Mouse (Mus musculus): Measurements from ENCODE around the gene Lyzl4. TPM values are rescaled to one million over a fixed set of nuclear protein-coding genes. Genes with fewer than 3 reads are reported as not detected.

The Lyzl4 gene
- polyA plus RNA-seq, 1 experiment from 2014 or later: 0.24 TPM

DNA sequence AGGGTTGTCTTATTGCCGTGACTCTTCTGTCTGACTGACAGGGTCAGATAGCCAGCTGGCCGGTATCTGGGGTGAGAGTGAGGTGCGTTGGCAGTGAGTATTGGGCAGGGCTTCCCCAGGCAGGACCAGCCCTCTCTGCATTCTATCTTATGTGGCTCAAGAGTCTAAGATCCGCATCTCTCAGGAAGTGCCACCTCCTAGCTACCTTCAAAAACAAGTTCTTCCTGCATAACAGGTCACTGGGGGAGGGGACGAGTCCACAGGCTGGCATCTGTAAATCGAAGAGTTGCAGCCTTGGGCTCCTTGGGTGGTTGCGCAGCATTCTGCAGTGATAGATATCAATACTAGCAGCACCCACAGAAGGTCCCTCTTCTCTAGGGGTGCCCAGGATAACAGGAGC, 5.1 kb upstream of the Lyzl4 start:
- ATAC-seq (ENCODE audit: insufficient number of reproducible peaks, low FRiP score, low TSS enrichment, low read depth): no peak
- WGBS: 58% methylated on average over 7 of the region's 7 CpGs
- H3K9ac ChIP-seq: no peak overlapping the region
- no peaks in the 10 kb centered on the region for H3K36me3 ChIP-seq
- peaks cover 35% of the 10 kb centered on the region for H3K27me3 ChIP-seq
- no peak overlapping the region for H3K27ac ChIP-seq
- H3K4me1 ChIP-seq: peaks cover 17% of the 10 kb centered on the region
- H3K9me3 ChIP-seq: no peaks in the 10 kb centered on the region
- H3K4me2 ChIP-seq: no peak overlapping the region
- H3K4me3 ChIP-seq: no peak overlapping the region

DNA sequence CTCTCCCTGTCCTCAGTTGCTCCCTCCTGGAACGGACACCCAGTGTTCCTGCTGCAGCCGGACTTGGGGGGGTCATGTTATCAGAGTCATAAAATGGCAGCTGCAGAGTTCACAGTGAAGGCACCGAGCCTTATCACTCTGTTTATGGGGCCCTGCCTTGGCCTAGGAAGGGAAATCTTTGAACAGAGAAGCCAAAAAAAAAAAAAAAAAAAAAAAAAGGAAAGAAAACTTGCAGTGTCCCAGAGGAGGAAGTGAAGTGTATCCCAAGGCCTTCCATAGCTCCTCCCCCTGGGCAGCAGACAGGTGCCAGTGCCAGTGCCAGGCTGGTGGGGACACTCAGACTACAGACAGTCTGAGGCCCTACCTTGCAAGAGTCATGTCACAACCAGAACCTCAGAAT, 3.0 kb upstream of the Lyzl4 start:
- peaks cover 57% of the 10 kb centered on the region for H3K27me3 ChIP-seq
- 43% methylated on average over 3 of the region's 3 CpGs for WGBS
- no peak overlapping the region for H3K9ac ChIP-seq

DNA sequence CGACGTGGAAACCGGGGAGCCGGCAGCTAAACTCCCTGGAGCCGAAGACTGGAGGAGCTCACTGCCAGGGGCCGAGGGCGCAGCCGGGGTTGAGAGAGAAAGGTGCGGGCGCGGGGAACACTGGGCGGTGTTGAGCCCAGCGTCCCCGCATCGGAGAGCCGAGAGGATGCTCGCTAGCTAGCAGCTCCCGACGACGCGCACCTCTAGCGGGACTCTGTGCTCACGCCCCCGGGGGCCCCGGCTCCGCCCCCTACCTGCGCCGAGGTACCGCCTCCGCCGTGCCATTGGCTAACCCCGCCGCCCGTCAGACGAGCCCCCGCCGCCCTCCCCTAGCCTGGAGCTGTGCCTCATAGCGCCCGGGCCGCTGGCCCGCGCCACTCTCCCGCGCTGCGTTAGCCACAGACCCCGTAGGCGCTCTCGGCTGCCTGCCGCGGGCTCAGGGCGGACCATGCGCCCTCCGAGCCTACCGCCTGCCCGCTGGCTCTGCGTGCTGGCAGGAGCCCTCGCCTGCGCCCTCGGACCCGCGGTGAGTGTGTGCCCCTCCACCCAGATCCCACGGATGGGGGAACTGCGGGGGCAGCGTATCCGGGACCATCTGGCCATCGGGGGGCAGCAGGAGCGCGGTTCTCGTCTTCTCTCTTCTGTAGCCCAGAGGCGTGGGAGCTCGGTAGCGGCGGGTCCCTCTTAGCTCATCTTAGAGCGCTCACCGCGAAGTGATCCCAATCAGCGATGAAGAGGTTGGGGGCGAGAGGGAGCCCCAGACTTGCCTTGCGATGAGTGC, 695 bp upstream of the Lyzl4 start, which contains the start of gene Vipr1:
Gene Vipr1, plus strand, starts transcription at position 316 of the 781 bp plus-strand sequence.
- Histone ChIP-seq H3K4me2 (peak within 1 kb of the TSS; percentile 99), H3K27me3 (peaks cover 72% of the 10 kb centered on the region), H3K4me1 (peaks cover 23% of the 10 kb centered on the region), H3K4me3 (peak within 1 kb of the TSS; percentile 57), H3K27ac (no peak within 1 kb of the TSS), H3K9me3 (no peaks in the 10 kb centered on the region), H3K36me3 (no peaks in the 10 kb centered on the region), H3K9ac (peak within 1 kb of the TSS; percentile 37; the same call in 1 of the 2 replicates)
- under 1% methylated on average over 76 of the region's 79 CpGs for WGBS
- ATAC-seq (ENCODE audit: insufficient number of reproducible peaks, low FRiP score, low TSS enrichment, low read depth): peak; percentile 74

More for the DNA sequence above, 3.0 kb upstream of the Lyzl4 start:
- no peak for ATAC-seq (ENCODE audit: insufficient number of reproducible peaks, low FRiP score, low TSS enrichment, low read depth)
- Histone ChIP-seq H3K4me2 (no peak overlapping the region), H3K36me3 (no peaks in the 10 kb centered on the region), H3K4me3 (no peak overlapping the region), H3K4me1 (peaks cover 23% of the 10 kb centered on the region), H3K9me3 (no peaks in the 10 kb centered on the region), H3K27ac (no peak overlapping the region)

DNA sequence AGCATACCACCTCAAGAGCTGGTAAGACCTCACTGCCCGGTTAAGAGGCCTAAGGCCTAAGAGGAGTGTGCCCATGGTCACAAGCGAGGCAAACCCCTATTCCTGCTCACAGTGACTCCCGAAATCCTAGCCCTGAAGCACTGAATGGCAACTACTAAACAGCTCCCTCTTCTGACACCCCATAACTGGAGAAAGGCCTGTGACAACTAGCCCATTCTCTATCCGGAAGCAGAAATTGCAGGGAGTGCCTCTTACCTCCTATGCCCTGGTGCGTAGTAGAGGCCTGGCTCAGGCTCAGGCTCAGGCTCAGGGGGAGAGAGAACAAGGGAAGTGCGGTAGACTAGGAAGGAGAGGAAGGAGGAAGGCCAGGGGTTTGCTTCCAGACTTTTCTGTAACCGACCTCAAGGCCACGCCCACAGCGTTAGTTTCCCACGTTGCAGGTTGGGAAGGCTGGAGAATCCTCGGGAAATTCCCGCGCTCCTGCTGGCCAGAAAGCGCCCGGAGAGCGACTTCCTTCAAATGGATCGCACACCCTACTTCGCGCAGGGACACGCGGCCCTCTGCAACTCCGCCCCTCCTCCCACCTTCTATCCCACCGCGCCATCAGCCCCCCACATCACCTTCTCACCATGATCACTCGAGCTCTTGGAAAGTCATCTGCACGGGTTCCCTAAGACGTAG, 521 bp downstream of the Lyzl4 start:
- no peak overlapping the region for H3K27ac ChIP-seq
- no peaks in the 10 kb centered on the region for H3K36me3 ChIP-seq
- peak overlapping the region; percentile 99 for H3K4me2 ChIP-seq
- H3K4me3 ChIP-seq: peak overlapping the region; percentile 57
- 10% methylated on average over 27 of the region's 27 CpGs for WGBS
- ATAC-seq (ENCODE audit: insufficient number of reproducible peaks, low FRiP score, low TSS enrichment, low read depth): no peak
- peaks cover 73% of the 10 kb centered on the region for H3K27me3 ChIP-seq
- no peaks in the 10 kb centered on the region for H3K9me3 ChIP-seq
- H3K4me1 ChIP-seq: peaks cover 23% of the 10 kb centered on the region
- H3K9ac ChIP-seq: 0 out of 2 replicates have a peak overlapping the region, but pooled peaks have one; percentile 37

DNA sequence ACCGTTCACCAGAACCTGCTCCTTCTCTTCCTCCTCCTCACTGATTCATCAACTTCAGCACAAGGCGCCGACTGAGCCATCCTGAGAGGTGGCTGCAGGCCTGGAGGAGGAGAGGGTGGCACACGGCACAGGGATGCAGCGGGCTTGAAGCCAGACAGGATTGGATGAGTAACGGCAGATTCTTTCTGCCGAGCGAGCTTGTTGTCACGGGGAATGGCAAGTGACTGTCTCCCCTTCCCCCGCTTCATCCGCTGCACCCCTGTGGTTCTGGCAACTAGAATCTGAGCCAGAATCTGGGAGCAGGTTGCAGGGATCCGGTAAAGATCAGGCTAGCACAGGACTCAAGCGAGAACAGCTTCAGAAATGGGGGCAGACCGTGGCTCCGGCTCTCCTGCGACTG, 2.1 kb downstream of the Lyzl4 start:
- Histone ChIP-seq H3K4me3 (no peak overlapping the region), H3K9me3 (no peaks in the 10 kb centered on the region), H3K36me3 (no peaks in the 10 kb centered on the region), H3K27ac (no peak overlapping the region), H3K27me3 (peaks cover 65% of the 10 kb centered on the region), H3K9ac (no peak overlapping the region), H3K4me1 (peaks cover 27% of the 10 kb centered on the region), H3K4me2 (no peak overlapping the region)
- no peak for ATAC-seq (ENCODE audit: insufficient number of reproducible peaks, low FRiP score, low TSS enrichment, low read depth)
- 56% methylated on average over 16 of the region's 16 CpGs for WGBS

DNA sequence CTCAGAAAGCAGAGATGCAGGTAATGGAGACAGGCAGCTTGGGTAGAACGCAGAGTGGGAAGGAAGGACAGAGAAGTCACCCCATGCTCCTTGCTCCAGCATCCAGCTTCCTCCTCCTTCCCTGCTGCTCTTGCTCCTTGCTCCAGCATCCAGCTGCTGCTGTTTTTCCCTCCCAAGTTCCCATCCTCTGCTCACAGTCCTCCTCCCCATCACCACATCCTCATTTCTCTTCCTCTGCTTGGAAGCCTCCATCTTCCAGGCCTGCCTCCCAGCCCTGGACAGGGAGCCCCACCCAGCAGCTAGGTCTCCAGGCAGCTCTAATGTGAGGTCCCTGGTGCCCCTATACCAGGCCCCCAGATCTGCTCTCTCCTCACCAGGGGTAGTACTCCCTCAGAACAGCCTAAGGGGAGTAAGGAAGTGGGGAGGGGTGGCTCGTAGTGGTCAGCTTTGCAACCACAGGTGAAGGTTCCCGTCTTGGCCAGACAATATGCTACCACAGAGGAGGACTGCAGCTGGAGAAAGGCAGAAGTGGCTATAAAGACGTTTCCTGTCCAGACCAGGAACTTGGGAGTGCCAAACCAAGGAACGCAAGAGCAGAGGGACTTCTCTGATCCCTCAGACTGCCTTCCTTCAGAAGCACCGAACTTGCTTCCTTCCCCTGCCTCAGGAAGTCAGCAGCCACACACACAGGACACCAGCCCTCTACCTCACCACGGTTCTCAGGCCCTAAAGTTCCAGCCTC, 5.9 kb downstream of the Lyzl4 start:
- H3K27me3 ChIP-seq: peaks cover 28% of the 10 kb centered on the region
- ATAC-seq (ENCODE audit: insufficient number of reproducible peaks, low FRiP score, low TSS enrichment, low read depth): no peak
- H3K9me3 ChIP-seq: no peaks in the 10 kb centered on the region
- no peak overlapping the region for H3K9ac ChIP-seq
- H3K27ac ChIP-seq: no peak overlapping the region
- no peak overlapping the region for H3K4me3 ChIP-seq
- no peaks in the 10 kb centered on the region for H3K36me3 ChIP-seq
- WGBS: 40% methylated on average over 7 of the region's 7 CpGs
- H3K4me2 ChIP-seq: no peak overlapping the region
- H3K4me1 ChIP-seq: 0 out of 2 replicates have a peak, but pooled peaks cover 6% of the 10 kb centered on the region

DNA sequence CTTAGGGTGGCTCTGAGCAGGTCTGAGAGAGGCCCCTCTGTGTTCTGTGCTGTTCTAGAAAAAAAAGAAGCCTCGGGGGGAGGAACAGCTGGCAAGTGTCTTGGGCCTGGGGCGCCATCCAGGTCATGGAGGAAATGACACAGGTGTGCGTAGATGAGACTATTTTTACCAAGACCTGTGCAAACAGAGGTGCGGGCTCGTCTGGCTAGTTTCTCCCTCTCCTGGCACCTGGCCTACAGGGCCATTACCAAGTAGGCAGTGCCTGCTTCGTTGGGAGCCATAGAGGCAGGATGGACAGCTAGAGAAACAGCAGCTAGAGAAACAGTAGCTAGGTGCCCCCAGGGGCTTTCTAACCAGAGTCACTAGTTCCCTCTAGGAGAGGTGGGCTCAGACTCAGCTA, 8.6 kb downstream of the Lyzl4 start:
- no peaks in the 10 kb centered on the region for H3K9me3 ChIP-seq
- no peak overlapping the region for H3K27ac ChIP-seq
- no peak for ATAC-seq (ENCODE audit: insufficient number of reproducible peaks, low FRiP score, low TSS enrichment, low read depth)
- no peak overlapping the region for H3K4me2 ChIP-seq
- 0 out of 2 replicates have a peak, but pooled peaks cover 6% of the 10 kb centered on the region for H3K4me1 ChIP-seq
- H3K27me3 ChIP-seq: peaks cover 6% of the 10 kb centered on the region; the same call in 1 of the 2 replicates
- H3K9ac ChIP-seq: no peak overlapping the region
- H3K4me3 ChIP-seq: no peak overlapping the region
- no peaks in the 10 kb centered on the region for H3K36me3 ChIP-seq
- WGBS: 66% methylated on average over 6 of the region's 6 CpGs

DNA sequence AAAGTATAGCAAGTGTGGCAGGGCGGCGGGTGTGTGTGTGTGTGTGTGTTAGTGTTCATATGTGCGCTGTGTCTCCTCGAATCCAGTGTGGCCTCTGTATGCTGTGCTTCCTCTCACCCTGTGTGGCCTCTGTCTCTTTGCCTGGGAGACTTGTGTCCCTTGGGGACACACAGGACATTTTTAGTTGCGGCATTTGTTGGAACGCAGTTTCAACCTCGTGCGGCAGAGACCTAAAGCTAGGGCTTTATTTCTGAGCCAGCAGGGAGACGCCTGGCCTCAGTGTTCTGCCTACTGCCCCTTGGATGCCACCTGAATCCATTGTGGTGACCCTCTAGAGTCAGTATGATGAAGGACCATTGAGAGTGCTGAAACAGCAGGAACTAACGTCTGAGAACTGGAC, 9.0 kb downstream of the Lyzl4 start:
- WGBS: 83% methylated on average over 10 of the region's 10 CpGs
- no peak for ATAC-seq (ENCODE audit: insufficient number of reproducible peaks, low FRiP score, low TSS enrichment, low read depth)
- H3K4me2 ChIP-seq: no peak overlapping the region

DNA sequence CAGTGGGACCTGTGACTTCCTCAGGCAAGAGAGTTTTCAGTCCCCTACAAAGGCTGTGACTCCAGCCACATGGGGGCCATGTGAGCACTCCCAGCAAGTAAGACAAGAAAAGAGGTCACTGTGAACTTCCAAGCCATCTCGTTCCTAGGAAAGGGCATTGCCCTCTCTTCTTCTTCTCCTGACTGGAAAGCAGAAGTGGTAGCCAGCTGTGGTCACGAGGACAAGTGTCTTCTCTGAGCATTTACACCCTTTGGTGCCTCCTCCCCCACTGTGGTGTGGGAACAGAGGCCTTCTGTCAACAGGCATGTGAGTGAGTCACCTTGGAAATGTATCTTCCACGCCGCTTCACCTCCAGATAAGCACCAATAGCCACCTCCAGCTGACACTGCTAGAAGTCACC, 9.9 kb downstream of the Lyzl4 start:
- H3K4me2 ChIP-seq: no peak overlapping the region
- H3K36me3 ChIP-seq: no peaks in the 10 kb centered on the region
- no peak overlapping the region for H3K9ac ChIP-seq
- H3K4me3 ChIP-seq: no peak overlapping the region
- 65% methylated on average over 4 of the region's 4 CpGs for WGBS
- H3K9me3 ChIP-seq: no peaks in the 10 kb centered on the region
- no peak for ATAC-seq (ENCODE audit: insufficient number of reproducible peaks, low FRiP score, low TSS enrichment, low read depth)
- H3K27me3 ChIP-seq: no peaks in the 10 kb centered on the region
- H3K4me1 ChIP-seq: 0 out of 2 replicates have a peak, but pooled peaks cover 6% of the 10 kb centered on the region
- no peak overlapping the region for H3K27ac ChIP-seq

More for the DNA sequence above, 9.0 kb downstream of the Lyzl4 start:
- H3K4me3 ChIP-seq: no peak overlapping the region
- peaks cover 4% of the 10 kb centered on the region; the same call in 1 of the 2 replicates for H3K27me3 ChIP-seq
- no peaks in the 10 kb centered on the region for H3K36me3 ChIP-seq
- 0 out of 2 replicates have a peak, but pooled peaks cover 6% of the 10 kb centered on the region for H3K4me1 ChIP-seq
- H3K9ac ChIP-seq: no peak overlapping the region
- no peaks in the 10 kb centered on the region for H3K9me3 ChIP-seq
- H3K27ac ChIP-seq: no peak overlapping the region

DNA sequence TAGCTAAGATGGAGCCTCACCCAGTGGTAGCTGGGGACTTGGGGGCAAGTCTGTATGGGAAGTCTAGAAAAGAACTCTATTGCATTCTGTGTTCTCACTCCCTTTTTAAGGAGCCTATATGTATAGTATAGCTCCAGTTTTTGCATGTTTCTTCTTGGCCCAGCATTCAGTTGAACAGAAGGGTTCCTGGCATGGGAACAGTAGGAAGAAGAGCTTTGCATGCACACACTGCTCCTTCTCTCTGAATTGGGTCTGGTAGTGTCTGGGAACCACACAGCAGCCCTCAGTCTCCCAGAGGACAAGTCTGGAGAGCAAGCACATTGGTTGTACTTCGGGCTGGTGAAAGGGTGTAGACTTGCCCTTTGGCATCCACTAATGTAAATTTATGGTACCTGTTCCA, 11.3 kb downstream of the Lyzl4 start:
- Histone ChIP-seq H3K9me3 (no peaks in the 10 kb centered on the region), H3K4me3 (no peak overlapping the region), H3K4me2 (no peak overlapping the region), H3K9ac (no peak overlapping the region), H3K27me3 (no peaks in the 10 kb centered on the region), H3K36me3 (no peaks in the 10 kb centered on the region), H3K4me1 (0 out of 2 replicates have a peak, but pooled peaks cover 2% of the 10 kb centered on the region), H3K27ac (no peak overlapping the region)
- no peak for ATAC-seq (ENCODE audit: insufficient number of reproducible peaks, low FRiP score, low TSS enrichment, low read depth)
- 75% methylated on average over 1 of the region's 1 CpGs for WGBS

DNA sequence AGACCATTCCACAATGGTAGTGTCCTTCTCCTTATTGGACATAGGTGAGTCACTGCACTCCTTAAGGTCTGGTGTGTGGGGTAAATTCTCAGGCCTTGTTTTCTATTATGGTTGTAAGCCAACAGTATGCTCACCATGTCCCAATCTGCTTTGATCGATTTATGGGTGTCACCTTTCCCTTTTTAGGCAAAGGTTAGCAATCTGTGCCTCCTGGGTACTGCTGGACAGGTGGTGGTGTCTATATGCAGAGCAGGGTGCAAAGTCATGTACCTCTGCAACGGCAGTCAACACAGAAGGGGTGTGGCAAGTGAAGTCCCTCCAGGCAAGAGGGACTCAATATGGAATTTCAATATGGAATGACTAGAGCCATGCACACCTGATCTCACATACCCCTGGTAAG, 17.0 kb downstream of the Lyzl4 start:
- no peak overlapping the region for H3K9ac ChIP-seq
- no peak overlapping the region for H3K4me3 ChIP-seq
- no peak overlapping the region for H3K27ac ChIP-seq
- no peaks in the 10 kb centered on the region for H3K27me3 ChIP-seq
- H3K4me1 ChIP-seq: no peaks in the 10 kb centered on the region
- H3K36me3 ChIP-seq: no peaks in the 10 kb centered on the region
- H3K4me2 ChIP-seq: no peak overlapping the region
- 74% methylated on average over 2 of the region's 2 CpGs for WGBS
- no peaks in the 10 kb centered on the region for H3K9me3 ChIP-seq
- no peak for ATAC-seq (ENCODE audit: insufficient number of reproducible peaks, low FRiP score, low TSS enrichment, low read depth)

All from limb, embryonic 15.5 days (tissue).